Mouse (Mus musculus) heart, embryonic 16.5 days (tissue): Measurements from ENCODE around the gene Fpr-rs6. TPM values are rescaled to one million over a fixed set of nuclear protein-coding genes. Genes with fewer than 3 reads are reported as not detected.

ENCODE experiments used
- ATAC-seq: fragments of 200-750 bp; cut with Nextera tagmentation; replicated peaks from 2 replicates; pipeline ENCODE4 v1.8.0; 2017; ENCODE audit warnings: moderate number of reproducible peaks; ENCODE audit not compliant: insufficient read depth, low FRiP score; ENCODE audit errors: extremely low read depth
- H3K27ac ChIP-seq: fragments of 300-500 bp; sonication (generic); 2 replicates; pipeline ENCODE4 v1.5.1; 2014; ENCODE audit warnings: mild to moderate bottlenecking, low read length, control low read depth, moderate library complexity
- H3K27me3 ChIP-seq: fragments of 300-500 bp; sonication (generic); 2 replicates; pipeline ENCODE4 v1.6.1; 2014; ENCODE audit warnings: low read length, mixed read lengths; ENCODE audit not compliant: control insufficient read depth, insufficient read depth
- H3K36me3 ChIP-seq: fragments of 300-500 bp; sonication (generic); 2 replicates; pipeline ENCODE4 v1.6.1; 2014; ENCODE audit not compliant: control insufficient read depth, insufficient read depth
- H3K4me1 ChIP-seq: fragments of 300-500 bp; sonication (generic); 2 replicates; pipeline ENCODE4 v1.6.1; 2014; ENCODE audit warnings: low read length, mixed read lengths; ENCODE audit not compliant: control insufficient read depth, insufficient read depth
- H3K4me2 ChIP-seq: fragments of 300-500 bp; sonication (generic); 2 replicates; pipeline ENCODE4 v1.6.1; 2014; ENCODE audit warnings: low read depth, mild to moderate bottlenecking, control low read depth, low read length
- H3K4me3 ChIP-seq: fragments of 300-500 bp; sonication (generic); 2 replicates; pipeline ENCODE4 v1.5.1; 2014; ENCODE audit warnings: mild to moderate bottlenecking, control low read depth, low read length
- H3K9ac ChIP-seq: fragments of 300-500 bp; sonication (generic); 2 replicates; pipeline ENCODE4 v1.6.1; 2014; ENCODE audit warnings: low read length, control low read depth
- H3K9me3 ChIP-seq: fragments of 300-500 bp; sonication (generic); replicated peaks from 2 replicates; pipeline ENCODE4 v1.6.1; 2016; ENCODE audit warnings: low read length; ENCODE audit not compliant: control insufficient read depth
- polyA plus RNA-seq: library from polyadenylated mRNA; unstranded; fragments of >200 nt; fragmentation: Nextera tagmentation; extraction: Ambion mirVana; gene quantifications from 2 replicates; pipeline ENCODE4 v1.2.1, GENCODE M21; 2015

Fpr-rs6 gene
- polyA plus RNA-seq = not detected in 2 replicates

DNA sequence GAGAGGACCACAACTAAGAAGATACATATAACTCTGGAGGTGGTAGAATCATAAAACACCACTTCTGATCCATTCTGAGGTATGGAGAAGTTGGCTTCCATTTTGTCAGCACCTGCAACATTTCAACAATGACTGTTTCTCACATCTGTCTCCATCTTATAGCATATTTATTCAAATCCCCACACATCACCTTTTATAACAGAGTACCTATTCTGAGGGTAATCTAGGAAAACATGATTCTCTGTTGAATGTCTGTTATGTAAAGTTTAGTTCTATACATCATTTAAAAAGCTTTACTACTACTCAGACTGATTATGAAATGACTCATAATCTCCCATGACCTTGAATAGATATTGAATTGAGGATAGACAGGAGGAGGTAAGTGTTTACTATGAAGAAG, at the start of gene Fpr-rs6:
Gene Fpr-rs6 (minus strand): TSS at position 101 of the 400 bp plus-strand sequence.
- Histone ChIP-seq H3K4me3 (no peak within 1 kb of the TSS), H3K27ac (no peak within 1 kb of the TSS), H3K9me3 (peaks cover 6% of the 10 kb centered on the region), H3K4me2 (no peak within 1 kb of the TSS), H3K9ac (no peak within 1 kb of the TSS), H3K4me1 (no peaks in the 10 kb centered on the region), H3K36me3 (no peaks in the 10 kb centered on the region), H3K27me3 (no peaks in the 10 kb centered on the region)
- ATAC-seq = no peak

Other genes with a start within 250 kb of the Fpr-rs6 start
- gene Vmn2r104, start 134.8 kb downstream of the Fpr-rs6 start, polyA plus RNA-seq = not detected in 2 replicates
- gene Fpr-rs7, start 68.9 kb downstream of the Fpr-rs6 start, polyA plus RNA-seq = not detected in 2 replicates
- gene Vmn2r105, start 52.0 kb upstream of the Fpr-rs6 start, polyA plus RNA-seq = not detected in 2 replicates
- not detected in 2 replicates for gene Vmn2r106, start 102.5 kb upstream of the Fpr-rs6 start, polyA plus RNA-seq
- gene Vmn2r107, start 162.1 kb upstream of the Fpr-rs6 start, polyA plus RNA-seq = not detected in 2 replicates
- not detected in 2 replicates for gene Vmn1r224, start 231.0 kb upstream of the Fpr-rs6 start, polyA plus RNA-seq